Comparison of ENCODE assay signal across 8 mouse cellular contexts in the genomic region with DNA sequence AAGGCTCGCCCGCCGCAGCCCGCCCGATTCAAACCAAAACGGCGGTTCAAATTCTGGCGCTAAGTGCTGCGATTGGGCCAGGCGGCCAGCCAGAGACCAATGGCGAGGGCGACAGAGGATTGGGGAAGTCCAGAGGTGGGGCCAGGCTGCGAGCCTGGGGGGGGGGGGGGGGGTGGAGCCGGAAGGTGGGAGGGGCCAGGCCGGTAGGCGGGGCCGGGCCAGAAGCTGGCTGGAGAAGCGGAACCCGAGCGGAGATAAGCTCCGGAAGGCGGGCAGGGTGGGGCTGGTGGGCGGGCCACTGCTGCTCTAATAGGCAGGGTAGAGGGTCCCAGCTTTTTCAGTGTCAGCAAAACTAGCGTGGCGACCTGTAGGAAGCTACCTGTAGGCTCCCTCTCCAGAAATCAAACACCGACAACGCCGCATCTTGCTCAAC. TPM values are rescaled to one million over a fixed set of nuclear protein-coding genes. Genes with fewer than 3 reads are reported as not detected.
A peak's percentile ranks its signal among the peaks of the same experiment; 100 is the strongest.
DNase-seq lines count a peak whose midpoint lies in the region; ATAC-seq lines count a peak whose summit lies in the region.

No protein-coding gene starts in this region.

- no peaks in the 10 kb centered on the region for H3K36me3 ChIP-seq in hindbrain, embryonic 14.5 days (replicated peaks; ENCODE audit: control insufficient read depth, insufficient read depth)

- ATAC-seq in hindbrain, embryonic 14.5 days (ENCODE audit: low FRiP score), result peak; percentile 98

- no peak overlapping the region for H3K27ac ChIP-seq in hindbrain, embryonic 14.5 days

- DNase-seq in T-cell, adult 2 months (ENCODE audit: low spot score), result peak; percentile 87
- DNase-seq in cerebellum, postnatal 25 days, result peak; percentile 75 to 86
- peak; percentile 40 to 53 for DNase-seq in frontal cortex, postnatal 25 days (ENCODE audit: low spot score in 2 of 2)
- DNase-seq in hindbrain, embryonic 14.5 days (ENCODE audit: low spot score), result peak; percentile 93
- peak; percentile 48 to 69 for DNase-seq in layer of hippocampus, postnatal 25 days (ENCODE audit: extremely low spot score in 1 of 2, low spot score in 1 of 2)
- peak; percentile 92 for DNase-seq in lung, postnatal 25 days (ENCODE audit: low spot score)
- DNase-seq in retina, adult 2 months (ENCODE audit: low read depth, low spot score), result peak; percentile 65
- peak; percentile 86 for DNase-seq in thymus, postnatal 25 days

- peaks cover 9% of the 10 kb centered on the region; the same call in 1 of the 2 replicates for H3K4me1 ChIP-seq in hindbrain, embryonic 14.5 days (replicated peaks; ENCODE audit: control insufficient read depth, insufficient read depth, low read length)

- H3K9ac ChIP-seq in hindbrain, embryonic 14.5 days, result 0 out of 2 replicates have a peak overlapping the region, but pooled peaks have one; percentile 54

- H3K4me2 ChIP-seq in hindbrain, embryonic 14.5 days (replicated peaks), result peak overlapping the region; percentile 98

- under 1% methylated on average over 24 of the region's 28 CpGs for WGBS in hindbrain, embryonic 14.5 days

- no peaks in the 10 kb centered on the region for H3K27me3 ChIP-seq in hindbrain, embryonic 14.5 days (ENCODE audit: control insufficient read depth, insufficient read depth, low read length)

- H3K4me3 ChIP-seq in hindbrain, embryonic 14.5 days (replicated peaks; ENCODE audit: low read length), result peak overlapping the region; percentile 70

- H3K9me3 ChIP-seq in hindbrain, embryonic 14.5 days (ENCODE audit: control insufficient read depth, low read length), result no peaks in the 10 kb centered on the region

RNA-seq across cellular contexts. Expression of gene Mki67, which starts 0.3 kb away (rescaled TPM):
- 7.2 and 9.4 TPM in 2 replicates for polyA plus RNA-seq in hindbrain, embryonic 14.5 days (2014; fragmentation: Nextera tagmentation; extraction: Ambion mirVana)
- total RNA-seq in layer of hippocampus, postnatal 25 days (2021), result 1 to 10 TPM; 1.3 to 1.8 TPM
